Mouse (Mus musculus) urinary bladder, postnatal 25 days (tissue): ENCODE results near the gene Troap.
A peak's percentile ranks its signal among the peaks of the same experiment; 100 is the strongest.
"Not testable (repeated sequence)": the region's sequence is repeated elsewhere in the genome, so short reads cannot be mapped to it uniquely, and the experiment has no call there.

ENCODE experiments used
- DNase-seq: peaks from one replicate; pipeline ENCODE4 v3.0.0; 2022; ENCODE audit warnings: low spot score

Troap gene

DNA sequence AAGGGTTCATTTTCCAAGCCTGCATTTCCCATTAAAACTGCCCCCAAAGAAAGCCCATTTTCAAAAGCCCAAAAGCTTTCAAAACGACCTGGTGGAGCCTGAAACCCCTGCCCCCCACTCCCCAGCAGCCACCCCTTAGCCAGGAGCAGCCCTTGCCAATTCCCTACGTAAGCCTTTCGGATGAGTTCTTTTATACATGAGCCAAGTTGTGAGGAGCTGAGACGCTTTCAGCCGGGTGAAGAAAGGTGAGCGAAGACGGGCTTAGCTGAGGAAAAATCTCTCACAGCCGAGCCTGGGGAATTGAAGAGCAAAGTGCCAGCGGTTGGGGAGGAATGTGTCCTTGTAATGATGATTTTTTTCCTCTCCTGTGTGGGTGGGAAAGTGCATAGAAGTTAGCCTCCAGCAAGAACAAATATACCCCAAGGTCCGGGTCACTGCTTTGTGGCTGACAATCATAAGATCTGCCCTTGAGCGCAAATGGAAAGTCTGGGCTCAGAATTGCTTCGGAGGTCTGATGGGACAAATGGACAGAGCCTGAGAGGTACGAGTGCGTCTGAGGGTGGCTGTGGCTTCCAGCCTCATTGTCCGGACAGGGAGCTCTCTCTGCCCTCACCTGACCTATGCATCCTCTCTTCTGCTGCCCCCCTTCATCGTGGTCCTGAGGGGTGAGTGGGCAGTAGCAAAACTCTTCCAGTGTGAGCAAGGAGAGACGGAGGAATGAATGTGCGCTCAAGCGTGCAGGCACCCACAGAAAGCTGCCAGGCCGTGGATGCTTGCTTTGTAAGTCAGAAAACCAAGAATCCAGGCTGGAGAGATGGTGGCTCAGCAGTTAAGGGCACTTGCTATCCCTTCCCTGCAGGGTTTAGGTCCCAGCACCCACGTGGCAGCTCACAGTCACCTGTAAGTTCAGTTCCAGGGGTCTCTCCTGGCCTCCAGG lies 33.2 kb upstream of the Troap start:
- DNase-seq, result no peak

DNA sequence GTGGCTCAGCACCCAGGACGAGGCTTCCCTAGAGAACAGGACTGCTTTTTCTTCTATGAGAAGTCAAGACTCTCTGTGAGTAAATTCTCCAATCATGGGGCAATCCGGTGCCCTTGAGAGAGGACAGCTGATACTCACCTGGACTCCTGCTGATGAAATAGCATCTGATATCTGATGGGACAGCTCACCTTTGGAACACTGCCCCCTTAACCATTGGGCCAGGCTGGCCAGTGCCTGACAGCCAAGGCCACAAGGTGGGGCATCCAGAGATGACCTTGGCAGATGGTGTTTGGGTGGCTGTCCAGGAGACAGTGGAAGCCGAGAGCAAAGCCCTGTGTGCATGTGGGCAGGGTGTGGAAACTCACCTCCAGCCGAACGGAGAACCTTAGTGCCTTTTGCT lies 32.0 kb upstream of the Troap start:
- no peak for DNase-seq

DNA sequence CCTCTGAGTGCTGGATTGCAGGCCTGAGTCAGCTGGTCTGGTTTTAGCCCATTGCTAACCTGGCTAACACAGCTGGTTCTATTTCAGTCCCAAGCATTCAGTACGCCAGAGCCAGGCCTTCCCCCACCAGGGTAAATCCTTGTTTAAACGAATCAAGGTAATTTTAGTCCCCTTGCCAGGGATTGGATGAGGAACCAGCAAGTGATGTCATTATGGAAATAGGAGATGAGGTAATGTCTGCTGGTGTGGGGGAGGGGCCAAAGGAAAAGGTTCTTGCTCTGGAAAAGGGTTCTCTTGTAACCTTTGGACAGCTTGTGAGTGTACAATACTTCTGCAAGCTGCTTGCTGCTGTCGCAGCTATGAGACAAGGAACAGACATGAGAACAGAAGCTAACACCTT lies 29.5 kb upstream of the Troap start:
- no peak for DNase-seq

- not testable (repeated sequence) for DNase-seq
These were observed 28.6 kb upstream of the Troap start for GRCm38 (mm10) chr15:99045734-99046133.

DNA sequence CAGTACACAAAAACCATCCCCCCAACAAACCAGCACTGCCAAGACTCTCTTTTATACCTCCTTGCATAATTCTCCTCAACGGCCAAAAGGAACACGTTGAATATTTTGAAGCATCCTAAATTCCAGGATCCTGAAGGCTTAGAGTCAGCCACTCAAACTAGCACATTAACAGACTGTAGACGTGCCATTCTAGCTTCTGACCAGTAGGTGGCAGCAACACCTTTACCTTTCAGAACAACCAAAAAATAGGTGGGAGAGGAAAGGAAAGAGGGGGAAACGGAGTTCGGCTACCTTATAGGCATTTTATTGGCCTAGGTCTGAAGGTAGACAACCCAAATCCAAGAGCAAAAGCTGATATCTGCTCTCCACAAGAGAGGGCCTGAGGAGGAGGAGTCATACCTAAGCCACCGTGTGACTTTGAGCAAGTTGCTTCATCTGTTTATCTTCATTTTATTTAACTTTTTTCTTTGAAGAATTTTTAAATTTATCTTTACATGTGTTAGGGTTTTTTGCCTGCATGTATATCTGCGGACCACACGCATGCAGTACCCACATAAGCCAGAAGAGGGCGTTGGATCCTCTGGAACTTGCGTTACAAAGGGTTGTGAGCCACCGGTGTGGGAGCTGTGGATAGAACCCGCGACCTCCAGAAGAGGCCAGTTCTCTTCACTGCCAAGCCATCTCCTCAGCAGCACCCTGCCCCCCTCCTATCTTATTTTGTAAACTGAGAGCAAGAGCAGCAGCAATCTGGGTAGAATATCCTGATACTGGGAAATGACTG lies 24.7 kb upstream of the Troap start:
- DNase-seq, result peak; percentile 26

DNA sequence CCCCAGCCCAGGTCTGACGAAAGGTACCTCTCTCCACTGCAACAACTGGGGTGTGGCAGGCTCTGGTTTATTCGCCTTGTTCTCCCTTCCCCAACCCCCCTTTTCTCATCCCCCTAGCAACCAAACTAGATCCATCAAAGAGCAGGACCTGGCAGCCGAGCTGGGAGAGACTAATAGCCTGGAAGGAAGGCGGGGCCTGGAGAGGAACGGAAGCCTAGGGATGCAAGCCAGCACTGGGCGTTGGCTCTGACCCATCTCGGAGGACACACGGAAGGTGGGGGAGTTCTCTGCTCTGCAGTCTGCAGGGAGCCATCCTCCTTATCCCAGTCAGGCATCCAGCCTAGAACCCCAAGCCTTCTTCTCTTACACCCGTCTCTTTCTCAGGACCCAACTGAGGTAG lies 21.0 kb upstream of the Troap start:
- DNase-seq, result no peak

GRCm38 (mm10) chr15:99055040-99055439 lies 19.3 kb upstream of the Troap start, which contains the start of gene Prph:
Gene Prph (plus strand): TSS chr15:99055174.
- no peak for DNase-seq

- peak; percentile 23 for DNase-seq
These were observed 18.8 kb upstream of the Troap start for GRCm38 (mm10) chr15:99055511-99055961.

GRCm38 (mm10) chr15:99056332-99056731 lies 18.0 kb upstream of the Troap start:
- DNase-seq, result peak; percentile 26

DNA sequence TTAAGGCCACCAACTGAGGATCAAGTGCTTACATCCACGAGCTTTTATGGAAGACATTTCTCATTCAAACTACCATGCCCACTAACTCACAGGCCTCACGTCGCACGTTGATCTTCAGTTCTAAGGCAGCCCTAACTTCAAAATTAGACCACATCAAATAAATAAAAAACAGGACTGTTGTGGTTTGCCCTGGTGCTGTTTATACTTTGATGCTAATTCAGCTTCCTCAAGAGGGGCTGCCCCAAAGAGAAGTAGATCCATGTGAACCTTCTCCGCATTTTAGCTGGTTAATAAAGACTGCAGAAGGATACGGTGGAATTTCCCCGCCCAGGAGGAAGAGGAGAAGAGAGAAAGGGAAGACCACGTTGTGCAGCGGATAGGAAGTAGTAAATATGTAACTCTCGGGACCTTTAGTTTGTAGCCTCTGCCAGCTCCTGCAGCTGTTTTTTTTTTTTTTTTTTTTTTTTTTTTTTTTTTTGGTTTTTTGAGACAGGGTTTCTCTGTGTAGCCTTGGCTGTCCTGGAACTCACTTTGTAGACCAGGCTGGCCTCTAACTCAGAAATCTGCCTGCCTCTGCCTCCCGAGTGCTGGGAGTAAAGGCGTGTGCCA lies 8.7 kb upstream of the Troap start:
- DNase-seq, result no peak

DNA sequence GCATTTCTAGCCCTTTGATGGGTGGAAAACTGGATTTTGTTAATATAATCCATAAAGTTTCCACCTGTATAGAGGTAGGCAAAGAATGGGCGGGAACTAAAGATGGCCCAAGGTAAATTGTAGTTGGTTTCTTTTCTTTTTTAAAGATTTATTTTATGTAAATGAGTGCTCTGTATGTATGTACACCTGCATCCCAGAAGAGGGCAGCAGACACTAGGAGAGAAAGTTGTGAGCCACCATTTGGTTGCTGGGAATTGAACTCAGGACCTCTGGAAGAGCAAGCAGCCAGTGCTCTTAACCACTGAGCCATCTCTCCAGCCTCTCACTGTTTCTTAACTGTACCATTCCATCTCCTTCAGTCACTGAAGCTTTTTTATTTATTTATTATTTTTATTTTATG lies 2.4 kb upstream of the Troap start:
- DNase-seq, result no peak

DNA sequence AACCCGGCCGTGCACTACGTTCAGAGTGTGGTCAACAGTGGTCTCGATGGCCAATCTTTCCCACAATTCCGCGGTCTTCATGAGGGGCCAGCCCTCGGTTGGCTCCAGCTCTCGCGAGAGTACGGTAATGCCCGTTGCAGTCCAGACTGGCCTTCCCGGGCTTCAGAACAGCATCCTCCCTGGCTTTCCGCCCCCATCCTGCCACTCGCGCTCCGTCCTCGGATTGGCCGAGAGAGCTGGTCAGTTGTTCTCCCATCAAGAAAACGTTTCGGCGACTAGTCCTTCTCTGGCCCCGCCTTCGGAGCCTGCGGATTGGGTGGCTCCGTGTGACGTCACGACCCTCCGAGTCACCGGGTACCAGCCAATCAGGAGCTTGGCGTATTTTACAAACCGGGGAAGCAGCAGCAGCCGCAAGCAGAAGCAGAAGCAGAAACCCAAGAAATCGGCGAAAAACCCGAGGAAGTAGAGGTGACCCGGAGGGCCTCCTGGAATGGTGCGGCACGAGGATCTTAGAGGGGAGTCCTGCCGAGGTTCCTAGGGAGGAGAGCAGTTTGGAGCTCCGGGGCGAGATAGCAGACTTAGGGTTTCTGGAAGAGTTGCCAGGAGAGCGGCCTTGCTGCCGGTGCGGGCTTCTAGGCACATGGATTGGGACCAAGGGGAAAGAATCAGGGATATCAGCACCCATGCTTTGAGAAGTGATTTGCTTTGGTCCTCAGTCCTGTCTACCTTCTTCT lies 392 bp downstream of the Troap start:
- peak; percentile 93 for DNase-seq

- not testable (repeated sequence) for DNase-seq
These were observed 1.6 kb downstream of the Troap start for GRCm38 (mm10) chr15:99076011-99076410.

DNA sequence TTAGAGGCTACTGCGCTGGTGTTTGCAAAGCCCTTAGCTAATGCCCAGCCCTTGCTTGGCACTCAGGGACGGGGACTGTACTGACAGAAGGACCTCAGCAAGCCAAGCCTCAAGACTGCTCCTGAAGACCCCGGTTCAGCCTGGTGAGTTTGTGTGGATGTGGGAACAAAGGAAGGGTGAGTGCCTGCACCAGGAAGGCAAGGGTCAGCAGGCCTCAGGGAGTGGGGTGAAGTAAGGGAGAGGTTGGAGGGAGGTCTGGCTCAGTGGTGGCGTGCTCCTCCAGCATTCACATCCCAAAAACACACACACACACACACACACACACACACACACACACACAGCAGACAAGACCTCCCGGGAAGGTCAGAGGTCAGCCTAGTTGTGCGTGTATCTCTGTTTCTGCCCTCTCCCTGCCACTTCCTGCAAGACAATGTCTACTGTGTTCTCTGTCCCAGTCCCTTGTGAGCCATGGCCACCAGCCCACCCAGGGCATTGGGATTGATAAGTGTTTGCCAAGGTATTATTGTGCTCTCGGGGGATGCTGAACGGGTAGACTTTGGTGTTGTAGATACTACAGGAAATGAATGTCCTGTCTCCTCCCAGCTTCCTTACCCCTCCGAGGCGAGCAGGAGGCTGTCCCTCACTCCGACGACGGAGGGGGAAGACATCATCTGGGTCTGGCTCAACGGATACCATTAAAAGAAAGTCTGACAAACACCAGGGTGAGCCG lies 4.0 kb downstream of the Troap start:
- no peak for DNase-seq

DNA sequence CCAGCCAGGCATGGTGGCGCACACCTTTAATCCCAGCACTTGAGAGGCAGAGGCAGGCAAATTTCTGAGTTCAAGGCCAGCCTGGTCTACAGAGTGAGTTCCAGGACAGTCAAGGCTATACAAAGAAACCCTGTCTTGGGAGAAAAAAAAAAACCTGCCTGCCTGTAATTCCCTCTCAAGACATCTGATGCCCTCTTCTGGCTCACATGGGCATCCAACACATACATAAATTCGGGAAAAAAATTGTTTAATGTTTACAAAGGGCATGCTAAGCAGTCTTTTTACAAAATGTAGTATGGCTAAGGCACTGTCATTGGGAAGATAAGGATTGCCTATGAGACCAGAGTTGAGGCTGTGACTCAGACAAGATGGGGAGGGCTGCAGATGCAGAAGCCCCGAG lies 5.4 kb downstream of the Troap start:
- no peak for DNase-seq

DNA sequence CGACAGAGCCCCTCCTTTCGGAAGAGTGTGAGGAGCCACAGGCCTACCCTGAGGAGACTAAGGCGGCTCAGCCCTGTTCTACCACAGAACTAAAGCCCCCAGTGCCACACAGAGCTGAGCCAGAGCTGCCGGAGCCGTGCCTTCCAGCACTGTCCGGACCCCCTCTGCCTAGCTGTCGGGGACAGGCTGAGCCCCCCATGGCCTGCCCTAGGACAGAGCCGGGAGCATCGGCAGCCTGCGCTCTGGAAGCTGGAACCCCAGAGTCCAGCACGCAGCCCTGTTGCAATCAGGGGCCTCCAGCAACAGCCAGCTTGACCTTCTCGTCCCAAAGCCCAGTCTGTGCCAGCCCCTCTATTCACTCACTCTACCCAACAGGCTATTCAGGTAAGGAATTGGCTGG lies 7.9 kb downstream of the Troap start:
- no peak for DNase-seq

- DNase-seq, result no peak
These were observed 8.5 kb downstream of the Troap start for GRCm38 (mm10) chr15:99082840-99083239.

DNA sequence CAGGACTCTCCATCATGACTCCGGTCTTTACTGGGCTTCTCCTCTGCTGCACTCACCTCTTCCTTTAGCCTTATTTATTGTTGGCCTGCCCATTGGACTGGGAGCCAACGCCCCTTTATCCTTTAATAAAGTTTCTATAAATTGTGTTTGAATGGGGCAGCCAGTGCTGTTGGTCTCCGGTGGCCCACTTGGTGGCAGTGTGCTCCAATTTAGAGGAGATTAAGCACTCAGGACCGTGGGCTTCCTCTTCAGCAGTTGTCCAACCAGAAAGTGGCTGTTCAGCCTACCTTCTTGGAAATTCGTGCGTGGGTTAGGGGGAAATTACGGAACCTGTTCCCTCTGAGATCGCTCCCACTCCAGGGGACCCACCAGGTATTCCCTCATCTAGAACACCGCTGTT lies 8.9 kb downstream of the Troap start:
- DNase-seq, result peak; percentile 38

DNA sequence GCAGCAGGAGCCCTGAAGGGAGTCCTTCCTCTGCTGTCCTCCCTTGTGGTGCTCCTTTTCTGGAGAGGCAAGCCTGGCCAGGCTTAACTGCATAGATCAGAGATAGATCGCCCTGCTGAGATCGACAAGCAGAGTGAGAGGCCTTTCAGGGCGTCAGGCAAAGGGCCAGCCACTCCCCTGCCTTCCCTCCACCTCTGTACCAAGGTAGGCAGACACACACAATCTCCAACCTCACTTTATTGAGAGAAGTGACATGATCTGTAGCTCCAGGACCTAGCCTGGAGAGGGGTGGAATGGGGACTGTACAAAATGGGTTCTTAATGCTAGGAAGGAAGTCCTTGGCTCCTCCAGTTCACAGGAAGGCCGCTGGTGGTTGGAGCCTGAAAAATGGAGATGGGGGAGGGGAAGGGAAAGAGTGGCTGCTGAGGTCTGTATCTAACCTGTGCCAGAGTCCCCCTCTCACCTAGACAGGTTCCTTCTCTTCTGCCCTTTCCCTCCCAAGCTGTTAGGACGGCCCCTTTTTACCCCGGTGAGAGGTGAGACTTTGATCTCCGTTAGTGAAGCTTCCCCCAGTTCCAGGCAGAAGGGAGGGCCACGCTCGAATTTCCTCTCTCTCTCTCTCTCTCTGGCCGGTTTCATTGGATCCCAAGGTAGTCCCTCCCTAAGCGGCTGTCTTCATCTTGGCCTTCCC lies 9.6 kb downstream of the Troap start:
- DNase-seq, result no peak

GRCm38 (mm10) chr15:99084618-99085017 lies 10.2 kb downstream of the Troap start:
- DNase-seq, result no peak

DNA sequence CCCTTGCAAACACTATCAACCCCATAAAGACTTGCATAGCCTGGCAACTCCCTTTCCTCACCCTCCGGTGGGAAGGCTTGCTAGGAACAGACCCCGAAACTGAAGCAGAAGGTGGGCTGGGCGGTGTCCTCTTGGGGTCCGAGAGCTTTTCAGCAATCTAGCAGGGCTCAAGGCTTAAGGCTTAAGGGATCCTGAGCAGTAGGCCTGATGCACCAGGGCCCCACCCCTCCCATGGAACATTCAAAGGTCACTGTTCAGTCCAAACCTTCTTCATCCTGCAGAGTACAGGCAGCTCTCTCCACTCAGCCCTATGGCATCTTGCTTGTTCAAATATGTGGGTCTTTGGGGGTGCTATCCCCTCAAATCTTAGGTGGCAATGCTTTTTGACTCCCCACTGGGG lies 11.6 kb downstream of the Troap start:
- no peak for DNase-seq
